Mouse (Mus musculus) MEL (cell line): Measurements from ENCODE around the gene Olfr639. TPM values are rescaled to one million over a fixed set of nuclear protein-coding genes. Genes with fewer than 3 reads are reported as not detected.

Experiments
- DNase-seq: peaks from one replicate; pipeline ENCODE4 v3.0.0; 2011; ENCODE audit warnings: low read depth, low spot score
- H3K27ac ChIP-seq: 2 replicates; pipeline ENCODE4 v1.5.1; 2012; ENCODE audit warnings: low read depth, mild to moderate bottlenecking, control low read depth, low read length, moderate library complexity; ENCODE audit not compliant: control insufficient read depth
- H3K27me3 ChIP-seq, 2 experiments: fragments of 150-350 bp in 1 of 2; sonication (generic) in 1 of 2; 2 replicates each; pipeline ENCODE4 v1.6.1; 2012; ENCODE audit warnings: low read length in 2 of 2, mild to moderate bottlenecking in 2 of 2, improper control_type of control experiment in 1 of 2, moderate library complexity in 1 of 2; ENCODE audit not compliant: insufficient read depth in 2 of 2, control insufficient read depth in 1 of 2
- H3K36me3 ChIP-seq, 2 experiments: 2 replicates each; pipeline ENCODE4 v1.6.1; 2012 to 2014; ENCODE audit warnings: low read length in 2 of 2, improper control_type of control experiment in 1 of 2, inconsistent platforms in 1 of 2, mild to moderate bottlenecking in 1 of 2; ENCODE audit not compliant: insufficient read depth in 2 of 2, control insufficient read depth in 1 of 2
- H3K4me1 ChIP-seq, 2 experiments: fragments of 150-350 bp in 1 of 2; sonication (generic) in 1 of 2; 2 replicates each; pipeline ENCODE4 v1.6.1; 2012; ENCODE audit warnings: low read length in 2 of 2, improper control_type of control experiment in 1 of 2, mild to moderate bottlenecking in 1 of 2; ENCODE audit not compliant: insufficient read depth in 2 of 2, control insufficient read depth in 1 of 2
- H3K4me3 ChIP-seq, 2 experiments: fragments of 150-350 bp in 1 of 2; sonication (generic) in 1 of 2; 2 replicates each; pipeline ENCODE4 v1.5.1; 2012; ENCODE audit warnings: low read depth in 2 of 2, low read length in 2 of 2, mild to moderate bottlenecking in 2 of 2, moderate library complexity in 2 of 2, control low read depth in 1 of 2, improper control_type of control experiment in 1 of 2; ENCODE audit not compliant: control insufficient read depth in 1 of 2, insufficient read depth in 1 of 2
- H3K79me2 ChIP-seq: 2 replicates; pipeline ENCODE4 v1.6.1; 2012; ENCODE audit warnings: mild to moderate bottlenecking, low read length, moderate library complexity; ENCODE audit not compliant: control insufficient read depth, poor library complexity, insufficient read depth
- H3K9ac ChIP-seq: 2 replicates; pipeline ENCODE4 v1.6.1; 2012; ENCODE audit warnings: low read depth, mild to moderate bottlenecking, control low read depth, low read length, moderate library complexity; ENCODE audit not compliant: control insufficient read depth, poor library complexity, severe bottlenecking
- H3K9me3 ChIP-seq: fragments of 150-350 bp; sonication (generic); replicated peaks from 2 replicates; pipeline ENCODE4 v1.6.1; 2012; ENCODE audit warnings: mild to moderate bottlenecking, low read length, improper control_type of control experiment, moderate library complexity; ENCODE audit not compliant: insufficient read depth
- BHLHE40 ChIP-seq: IDR thresholded peaks from 2 replicates; pipeline ENCODE4 v1.6.1; 2012; ENCODE audit warnings: low read depth, mild to moderate bottlenecking, inconsistent platforms, low read length, improper control_type of control experiment, borderline replicate concordance
- ELF1 ChIP-seq: IDR thresholded peaks from 2 replicates; pipeline ENCODE4 v1.6.1; 2014; ENCODE audit warnings: low read depth, mild to moderate bottlenecking, inconsistent platforms, low read length, improper control_type of control experiment, moderate library complexity
- GABPA ChIP-seq: IDR thresholded peaks from 2 replicates; pipeline ENCODE4 v1.6.1; 2012; ENCODE audit warnings: low read depth, mild to moderate bottlenecking, inconsistent platforms, low read length, improper control_type of control experiment, moderate library complexity
- GATA1 ChIP-seq: IDR thresholded peaks from 2 replicates; pipeline ENCODE4 v1.6.1; 2011; ENCODE audit warnings: low read depth, low read length, improper control_type of control experiment
- JUND ChIP-seq: IDR thresholded peaks from 2 replicates; pipeline ENCODE4 v1.6.1; 2011; ENCODE audit warnings: low read depth, mild to moderate bottlenecking, improper control_type of control experiment, low read length
- KAT2A ChIP-seq: conservative IDR thresholded peaks from 2 replicates; pipeline ENCODE4 v1.6.1; 2012; ENCODE audit warnings: low read depth, low read length, improper control_type of control experiment, inconsistent platforms
- MAZ ChIP-seq: IDR thresholded peaks from 2 replicates; pipeline ENCODE4 v1.6.1; 2012; ENCODE audit warnings: low read depth, mild to moderate bottlenecking, inconsistent platforms, low read length, improper control_type of control experiment
- MEF2A ChIP-seq: IDR thresholded peaks from 2 replicates; pipeline ENCODE4 v1.6.1; 2014; ENCODE audit warnings: low read depth, mild to moderate bottlenecking, inconsistent platforms, low read length, improper control_type of control experiment; ENCODE audit not compliant: poor library complexity, insufficient replicate concordance, severe bottlenecking; ENCODE audit errors: extremely low read depth
- MYC ChIP-seq: IDR thresholded peaks from 2 replicates; pipeline ENCODE4 v1.6.1; 2011; ENCODE audit warnings: low read depth, mild to moderate bottlenecking, low read length, improper control_type of control experiment, moderate library complexity
- NELFE ChIP-seq: IDR thresholded peaks from 2 replicates; pipeline ENCODE4 v1.6.1; 2011; ENCODE audit warnings: low read depth, low read length, improper control_type of control experiment
- POLR2A ChIP-seq, 2 experiments: IDR thresholded peaks; 2 replicates each; pipeline ENCODE4 v1.6.1; 2011 to 2012; ENCODE audit warnings: low read length in 2 of 2, mild to moderate bottlenecking in 2 of 2, control low read depth in 1 of 2, improper control_type of control experiment in 1 of 2, low read depth in 1 of 2, moderate library complexity in 1 of 2; ENCODE audit not compliant: control insufficient read depth in 1 of 2, insufficient read depth in 1 of 2, poor library complexity in 1 of 2
- POLR2AphosphoS5 ChIP-seq: IDR thresholded peaks from 2 replicates; pipeline ENCODE4 v1.6.1; 2012; ENCODE audit warnings: low read depth, borderline replicate concordance, mild to moderate bottlenecking, inconsistent platforms, low read length, moderate library complexity, mixed read lengths
- RAD21 ChIP-seq: IDR thresholded peaks from 2 replicates; pipeline ENCODE4 v1.6.1; 2011; ENCODE audit warnings: mild to moderate bottlenecking, low read depth, low read length, improper control_type of control experiment
- RCOR1 ChIP-seq: IDR thresholded peaks from 2 replicates; pipeline ENCODE4 v1.6.1; 2012; ENCODE audit warnings: low read depth, mild to moderate bottlenecking, inconsistent platforms, low read length, improper control_type of control experiment
- UBTF ChIP-seq: IDR thresholded peaks from 2 replicates; pipeline ENCODE4 v1.6.1; 2012; ENCODE audit warnings: low read depth, mild to moderate bottlenecking, inconsistent platforms, low read length, improper control_type of control experiment, moderate library complexity, borderline replicate concordance; ENCODE audit not compliant: insufficient read depth
- USF1 ChIP-seq: IDR thresholded peaks from 2 replicates; pipeline ENCODE4 v1.6.1; 2014; ENCODE audit warnings: low read depth, mild to moderate bottlenecking, inconsistent platforms, low read length, improper control_type of control experiment, moderate library complexity
- USF2 ChIP-seq, 2 experiments: IDR thresholded peaks; 2 replicates each; pipeline ENCODE4 v1.6.1; 2011 to 2012; ENCODE audit warnings: improper control_type of control experiment in 2 of 2, low read length in 2 of 2, borderline replicate concordance in 1 of 2, inconsistent platforms in 1 of 2, low read depth in 1 of 2, mild to moderate bottlenecking in 1 of 2; ENCODE audit not compliant: insufficient read depth in 1 of 2
- ZC3H11A ChIP-seq: IDR thresholded peaks from 2 replicates; pipeline ENCODE4 v1.6.1; 2012; ENCODE audit warnings: low read depth, mild to moderate bottlenecking, inconsistent platforms, low read length, improper control_type of control experiment
- ZMIZ1 ChIP-seq: IDR thresholded peaks from 2 replicates; pipeline ENCODE4 v1.6.1; 2012; ENCODE audit warnings: low read depth, mild to moderate bottlenecking, inconsistent platforms, low read length, improper control_type of control experiment, moderate library complexity
- ZNF384 ChIP-seq: IDR thresholded peaks from 2 replicates; pipeline ENCODE4 v1.6.1; 2012; ENCODE audit warnings: low read depth, mild to moderate bottlenecking, inconsistent platforms, low read length, improper control_type of control experiment
- polyA plus RNA-seq, 2 experiments: library from polyadenylated mRNA; stranded (reverse) in 1 of 2; unstranded in 1 of 2; fragments of >175 nt in 1 of 2; fragments of >200 nt in 1 of 2; gene quantifications; 2 replicates each; pipeline versions ENCODE4 v1.2.1 to v1.2.4; 2012; ENCODE audit warnings: low replicate concordance in 2 of 2, low read depth in 1 of 2; ENCODE audit not compliant: insufficient read length in 2 of 2, insufficient read depth in 1 of 2, missing spikeins in 1 of 2
- total RNA-seq: library from RNA; depleted of rRNA; stranded (reverse); fragments of 300-350 nt; gene quantifications from 2 replicates; pipeline ENCODE4 v1.2.3, GENCODE M21; 2012

Gene Olfr639
- total and polyA plus RNA-seq, 3 experiments = 0.03 TPM; not detected in 2

DNA sequence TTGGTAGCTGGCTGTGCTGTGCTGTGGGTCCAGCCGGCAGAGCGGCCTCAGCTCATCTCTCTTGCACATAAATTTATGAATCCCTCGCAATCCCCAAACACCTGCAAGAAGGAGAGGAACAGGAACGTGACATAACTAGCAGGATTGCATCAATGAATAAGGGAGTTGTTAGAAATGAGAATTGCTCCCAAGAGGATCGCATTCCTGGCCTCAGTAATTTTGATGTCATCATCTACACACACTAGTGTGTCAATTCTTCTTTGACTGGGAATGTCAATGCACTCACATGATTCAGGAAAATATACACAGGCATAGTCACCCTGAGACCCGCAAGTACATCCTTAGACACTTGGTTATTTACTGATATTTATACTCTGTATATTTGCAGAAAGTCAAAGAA lies 8.4 kb upstream of the Olfr639 start, which contains the start of gene Olfr640:
TSS of gene Olfr640 (minus strand) at position 101 of the 400 bp plus-strand sequence.
- no peaks in the 10 kb centered on the region for H3K27me3 ChIP-seq
- no peak for DNase-seq
- H3K36me3 ChIP-seq = no peaks in the 10 kb centered on the region
- H3K9me3 ChIP-seq = no peaks in the 10 kb centered on the region
- H3K4me1 ChIP-seq = no peaks in the 10 kb centered on the region
- no peak within 1 kb of the TSS for H3K27ac ChIP-seq
- TF ChIP-seq POLR2A (IDR thresholded peaks at IDR 0.05; ENCODE audit: control insufficient read depth in 1 of 2, insufficient read depth in 1 of 2, low read depth in 1 of 2, low read length in 2 of 2, poor library complexity in 1 of 2) (no peak), RAD21 (no peak), ZMIZ1 (no peak), USF2 (IDR thresholded peaks at IDR 0.05; ENCODE audit: borderline replicate concordance in 1 of 2, insufficient read depth in 1 of 2, low read depth in 1 of 2, low read length in 2 of 2) (no peak), KAT2A (no peak), BHLHE40 (no peak), ELF1 (no peak), JUND (no peak), MAZ (no peak)
- no peak within 1 kb of the TSS for H3K9ac ChIP-seq
- no peaks in the 10 kb centered on the region for H3K79me2 ChIP-seq
- no peak within 1 kb of the TSS for H3K4me3 ChIP-seq

DNA sequence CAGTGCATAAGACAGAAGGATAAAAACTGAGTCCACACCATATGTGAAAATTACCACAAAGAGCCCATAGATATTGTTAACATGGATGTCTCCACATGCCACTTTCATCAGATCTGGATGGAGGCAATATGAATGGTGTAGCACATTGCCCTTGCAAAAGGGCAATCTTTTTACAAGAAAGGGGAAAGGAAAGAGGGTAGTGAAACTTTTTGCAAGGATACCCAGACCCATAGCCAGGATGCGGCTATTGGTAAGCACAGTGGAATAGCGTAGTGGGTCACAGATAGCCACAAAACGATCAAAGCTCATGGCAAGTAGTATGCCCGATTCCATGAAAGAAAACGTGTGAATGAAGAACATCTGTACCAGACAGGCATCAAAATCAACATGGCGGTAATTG lies 4.5 kb upstream of the Olfr639 start:
- DNase-seq = no peak
- Histone ChIP-seq H3K27ac (no peak overlapping the region), H3K27me3 (no peaks in the 10 kb centered on the region), H3K36me3 (no peaks in the 10 kb centered on the region), H3K9me3 (no peaks in the 10 kb centered on the region), H3K4me1 (no peaks in the 10 kb centered on the region), H3K4me3 (no peak overlapping the region), H3K79me2 (no peaks in the 10 kb centered on the region), H3K9ac (no peak overlapping the region)
- TF ChIP-seq GABPA = no peak
- TF ChIP-seq GATA1 = no peak
- TF ChIP-seq UBTF = no peak
- TF ChIP-seq MYC = no peak
- no peak for TF ChIP-seq NELFE
- TF ChIP-seq USF1 = no peak
- no peak for TF ChIP-seq ZC3H11A
- TF ChIP-seq BHLHE40 = no peak
- no peak for TF ChIP-seq ZNF384
- no peak for TF ChIP-seq RCOR1
- TF ChIP-seq USF2 (IDR thresholded peaks at IDR 0.05; ENCODE audit: borderline replicate concordance in 1 of 2, insufficient read depth in 1 of 2, low read depth in 1 of 2, low read length in 2 of 2) = no peak
- no peak for TF ChIP-seq POLR2AphosphoS5
- TF ChIP-seq MEF2A = no peak
- TF ChIP-seq JUND = no peak
